Mouse (Mus musculus) c-Kit-positive CD71-positive TER-119-positive erythroid progenitor cells, embryonic 14.5 days (primary cell): ENCODE data around the gene Fbxw13.
"Not testable (repeated sequence)": the region's sequence is repeated elsewhere in the genome, so short reads cannot be mapped to it uniquely, and the experiment has no call there.

ENCODE experiments used
- DNase-seq: peaks from one replicate; pipeline ENCODE4 v3.0.0-alpha.2; 2013; ENCODE audit warnings: low spot score

Fbxw13 gene

DNA sequence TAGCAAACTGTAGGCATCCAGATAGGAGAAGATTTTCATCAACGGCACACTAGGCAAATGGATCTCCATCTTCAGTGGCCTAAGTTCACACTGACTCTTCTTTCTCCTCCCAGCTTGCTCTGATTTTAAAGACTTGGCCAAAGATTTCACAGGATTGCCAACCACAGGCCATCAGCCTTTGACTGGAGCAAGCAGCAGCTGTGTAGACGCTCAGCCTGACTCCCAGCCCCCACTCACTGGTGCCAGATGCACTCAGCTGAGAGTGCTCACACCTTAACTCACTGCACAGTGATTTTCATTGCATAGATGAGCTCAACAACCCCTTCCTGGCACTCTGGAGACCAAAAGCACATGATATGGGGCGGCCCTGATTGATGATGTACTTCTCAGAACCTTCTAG, at the start of gene Fbxw13:
TSS of gene Fbxw13 (minus strand) at position 101 of the 400 bp plus-strand sequence.
- DNase-seq, result not testable (repeated sequence)

GRCm38 (mm10) chr9:109234654-109235053, 38.9 kb upstream of the Fbxw13 start, which contains the start of gene Fbxw20:
Gene Fbxw20, minus strand, starts transcription at chr9:109234754.
- DNase-seq, result no peak

- no peak for DNase-seq
These were observed 22.7 kb upstream of the Fbxw13 start for GRCm38 (mm10) chr9:109218449-109218848.

DNA sequence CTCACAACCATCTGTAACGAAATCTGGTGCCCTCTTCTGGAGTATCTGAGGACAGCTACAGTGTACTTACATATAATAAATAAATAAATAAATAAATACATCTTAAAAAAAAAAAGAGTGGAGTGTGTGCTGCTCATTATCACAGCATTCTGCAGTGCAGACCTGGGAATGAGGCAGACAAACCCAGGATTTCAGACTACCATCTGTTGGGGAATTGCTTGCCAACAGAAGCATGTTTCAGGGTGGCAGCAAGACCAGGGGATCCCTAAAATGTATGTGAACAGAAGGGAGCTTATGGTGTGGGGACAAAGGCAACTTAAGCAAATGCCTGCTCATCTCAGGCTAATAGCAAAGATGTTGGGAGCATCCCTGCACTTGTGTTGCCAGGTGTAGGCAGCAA, 5.6 kb upstream of the Fbxw13 start:
- not testable (repeated sequence) for DNase-seq

DNA sequence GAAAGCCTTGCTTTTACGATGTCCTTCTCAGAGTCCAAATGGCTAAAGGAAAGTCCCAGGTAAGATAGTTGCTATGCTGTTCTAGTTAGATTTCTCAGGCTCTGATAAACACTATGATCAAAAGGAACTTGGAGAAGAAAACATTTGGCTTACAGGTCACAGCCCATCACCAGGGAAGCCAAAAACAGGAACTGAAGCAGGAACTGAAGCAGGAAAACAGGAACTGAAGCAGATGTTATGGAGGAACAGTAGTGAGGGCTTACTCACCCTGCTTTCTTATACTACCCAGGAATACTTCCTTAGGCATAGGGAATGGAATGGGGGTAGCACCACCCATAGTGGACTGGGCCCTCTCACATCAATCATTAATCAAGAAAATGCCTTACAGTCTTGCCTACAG, 4.6 kb upstream of the Fbxw13 start:
- no peak for DNase-seq

GRCm38 (mm10) chr9:109199353-109199752, 3.6 kb upstream of the Fbxw13 start:
- DNase-seq, result no peak

- no peak for DNase-seq
These were observed 18.6 kb downstream of the Fbxw13 start for GRCm38 (mm10) chr9:109177208-109177607.

- no peak for DNase-seq
These were observed 19.5 kb downstream of the Fbxw13 start for GRCm38 (mm10) chr9:109176301-109176700.

DNA sequence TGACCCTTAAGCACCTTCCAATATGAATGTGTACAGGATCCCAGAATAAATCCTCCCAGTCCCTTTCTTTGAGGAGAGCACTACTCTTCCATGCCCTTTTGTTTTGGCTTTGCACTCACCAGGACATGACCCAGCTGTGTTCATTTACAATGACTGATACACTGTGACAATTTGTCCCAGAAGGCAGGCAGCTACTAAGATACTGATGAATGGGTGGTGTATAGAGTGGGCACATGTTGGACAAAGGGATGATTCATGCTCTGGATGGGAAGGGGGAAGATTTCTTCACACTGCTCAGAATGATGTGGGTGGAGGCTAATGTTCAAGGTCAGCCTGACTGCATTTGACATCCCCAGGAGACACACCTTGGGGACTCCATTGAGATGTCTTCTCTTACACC, 28.5 kb downstream of the Fbxw13 start:
- no peak for DNase-seq

DNA sequence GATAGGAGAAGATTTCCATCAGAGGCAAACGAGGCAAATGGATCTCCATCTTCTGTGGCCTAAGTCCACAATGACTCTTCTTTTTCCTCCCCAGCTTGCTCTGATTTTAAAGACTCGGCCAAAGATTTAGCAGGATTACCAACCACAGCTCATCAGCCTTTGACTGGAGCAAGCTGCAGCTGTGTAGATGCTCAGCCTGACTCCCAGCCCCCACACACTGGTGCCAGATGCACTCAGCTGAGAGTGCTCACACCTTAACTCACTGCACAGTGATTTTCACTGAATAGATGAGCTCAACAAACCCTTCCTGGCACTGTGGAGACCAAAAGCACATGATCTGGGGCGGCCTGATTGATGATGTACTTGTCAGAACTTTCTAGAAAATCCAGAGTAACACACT, 33.8 kb downstream of the Fbxw13 start, which contains the start of gene Fbxw21:
TSS of gene Fbxw21 (minus strand) at position 101 of the 400 bp plus-strand sequence.
- no peak for DNase-seq

- DNase-seq, result not testable (repeated sequence)
These were observed 55.4 kb downstream of the Fbxw13 start for GRCm38 (mm10) chr9:109140414-109140813.

GRCm38 (mm10) chr9:109130076-109130475, 65.7 kb downstream of the Fbxw13 start:
- DNase-seq, result no peak
